Mouse (Mus musculus) monocyte, adult 5-6 weeks (primary cell): ENCODE results near the gene Pitpnb. TPM values are rescaled to one million over a fixed set of nuclear protein-coding genes. Genes with fewer than 3 reads are reported as not detected.

ENCODE experiments used
- ATAC-seq: fragments of 153-309, 156-312 bp; replicated peaks from 2 replicates; pipeline ENCODE4 v1.8.0; 2017; ENCODE audit warnings: mild to moderate bottlenecking; ENCODE audit not compliant: low TSS enrichment, insufficient number of reproducible peaks, severe bottlenecking, poor library complexity, low FRiP score
- total RNA-seq: library from RNA; stranded (forward); fragments of 200-1000, 200-491, 200-594 nt; gene quantifications from 3 replicates; pipeline ENCODE4 v1.2.3, GENCODE M21; 2017

The Pitpnb gene
- total RNA-seq, 1 experiment from 2014 or later, result 18.9 TPM

- no peak for ATAC-seq
Measured at GRCm38 (mm10) chr5:111437205-111437604, 106.6 kb downstream of the Pitpnb start.

Other genes with a start within 250 kb of the Pitpnb start
- gene Mn1, start 86.6 kb downstream of the Pitpnb start, total RNA-seq, result 0.19 TPM in 1 of 3 replicates, not detected in the others